Mouse (Mus musculus): ENCODE results near the gene Ednra. TPM values are rescaled to one million over a fixed set of nuclear protein-coding genes. Genes with fewer than 3 reads are reported as not detected.
"Not testable (repeated sequence)": the region's sequence is repeated elsewhere in the genome, so short reads cannot be mapped to it uniquely, and the experiment has no call there.

Gene Ednra
- total RNA-seq, 2 experiments from 2014 or later: 2.3 to 2.7 TPM

- no peak for DNase-seq
Observed at GRCm38 (mm10) chr8:77718933-77719332, 5.3 kb downstream of the Ednra start.

GRCm38 (mm10) chr8:77717036-77717435, 7.2 kb downstream of the Ednra start:
- no peak for DNase-seq

- DNase-seq: no peak
Observed at GRCm38 (mm10) chr8:77714455-77714854, 9.8 kb downstream of the Ednra start.

GRCm38 (mm10) chr8:77713688-77714087, 10.6 kb downstream of the Ednra start:
- DNase-seq: no peak

- no peak for DNase-seq
Observed at GRCm38 (mm10) chr8:77704768-77705167, 19.5 kb downstream of the Ednra start.

GRCm38 (mm10) chr8:77698028-77698427, 26.2 kb downstream of the Ednra start:
- no peak for DNase-seq

GRCm38 (mm10) chr8:77696182-77696581, 28.1 kb downstream of the Ednra start:
- no peak for DNase-seq

- DNase-seq: no peak
Observed at GRCm38 (mm10) chr8:77695486-77696058, 28.7 kb downstream of the Ednra start.

- no peak for DNase-seq
Observed at GRCm38 (mm10) chr8:77695070-77695469, 29.2 kb downstream of the Ednra start.

- no peak for DNase-seq
Observed at GRCm38 (mm10) chr8:77694588-77694987, 29.7 kb downstream of the Ednra start.

GRCm38 (mm10) chr8:77689421-77690059, 34.7 kb downstream of the Ednra start:
- DNase-seq: not testable (repeated sequence)

GRCm38 (mm10) chr8:77688978-77689377, 35.3 kb downstream of the Ednra start:
- no peak for DNase-seq

- no peak for DNase-seq
Observed at GRCm38 (mm10) chr8:77684372-77684771, 39.9 kb downstream of the Ednra start.

- no peak for DNase-seq
Observed at GRCm38 (mm10) chr8:77683356-77684106, 40.7 kb downstream of the Ednra start.

- no peak for DNase-seq
Observed at GRCm38 (mm10) chr8:77682008-77682934, 42.0 kb downstream of the Ednra start.

- DNase-seq: no peak
Observed at GRCm38 (mm10) chr8:77672036-77672435, 52.2 kb downstream of the Ednra start.

GRCm38 (mm10) chr8:77670612-77671363, 53.5 kb downstream of the Ednra start:
- no peak for DNase-seq

GRCm38 (mm10) chr8:77667916-77668315, 56.3 kb downstream of the Ednra start:
- DNase-seq: no peak

- DNase-seq: no peak
Observed at GRCm38 (mm10) chr8:77664901-77665300, 59.4 kb downstream of the Ednra start.

GRCm38 (mm10) chr8:77659534-77660080, 64.7 kb downstream of the Ednra start:
- no peak for DNase-seq

GRCm38 (mm10) chr8:77658356-77658755, 65.9 kb downstream of the Ednra start:
- DNase-seq: no peak

Data from gastrocnemius, postnatal 25 days (tissue).